Mouse (Mus musculus): ENCODE results near the gene Hsf2bp.

The Hsf2bp gene

DNA sequence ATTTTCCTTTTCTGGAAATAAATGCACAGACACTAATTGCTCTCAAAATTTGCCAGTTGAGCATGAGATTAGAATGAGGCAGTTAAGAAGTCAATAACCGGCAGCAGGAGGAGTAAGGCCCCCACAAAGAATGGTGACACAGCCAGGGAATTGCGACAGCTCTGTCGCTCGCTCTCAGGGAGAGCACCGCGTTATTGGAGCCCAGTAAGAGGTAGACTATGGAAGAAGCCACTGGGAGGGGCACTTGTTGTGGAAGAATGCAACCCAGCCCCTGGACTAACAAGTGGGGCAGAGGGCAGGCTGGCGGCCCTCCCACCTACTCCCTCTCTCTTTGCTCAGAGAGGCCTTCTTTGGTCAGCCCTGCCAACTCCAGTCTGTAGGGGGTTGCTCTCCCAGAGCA is 4.5 kb downstream of the Hsf2bp start:
- no peak for DNase-seq (ENCODE audit: low read depth, low spot score)

- DNase-seq (ENCODE audit: low read depth, low spot score) = no peak
These were observed 7.8 kb downstream of the Hsf2bp start for GRCm38 (mm10) chr17:32028301-32028700.

GRCm38 (mm10) chr17:32027666-32028065 is 8.5 kb downstream of the Hsf2bp start:
- peak; percentile 35 for DNase-seq (ENCODE audit: low read depth, low spot score)

GRCm38 (mm10) chr17:32025386-32025785 is 10.8 kb downstream of the Hsf2bp start:
- peak; percentile 65 for DNase-seq (ENCODE audit: low read depth, low spot score)

- DNase-seq (ENCODE audit: low read depth, low spot score) = peak; percentile 33
These were observed 11.5 kb downstream of the Hsf2bp start for GRCm38 (mm10) chr17:32024671-32025073.

- peak; percentile 52 for DNase-seq (ENCODE audit: low read depth, low spot score)
These were observed 13.1 kb downstream of the Hsf2bp start for GRCm38 (mm10) chr17:32023088-32023487.

DNA sequence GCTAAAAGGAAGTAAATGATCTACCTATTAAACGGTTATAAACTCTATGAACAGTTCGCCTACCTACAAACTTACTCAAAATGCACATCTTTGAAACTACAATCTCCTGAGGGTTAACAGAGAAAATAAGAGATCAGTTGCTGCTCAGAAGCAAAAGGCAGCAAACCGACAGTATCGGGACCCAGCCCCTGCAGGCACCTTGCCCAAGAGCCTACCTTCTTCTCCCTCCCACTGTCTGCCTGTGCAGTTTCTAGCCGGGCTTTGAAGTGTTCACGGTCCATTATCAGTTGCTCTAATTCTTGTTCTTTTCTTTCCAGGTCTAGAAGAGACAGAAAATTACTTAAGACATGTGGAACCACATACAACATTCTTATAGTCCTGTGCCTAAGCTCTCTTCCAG is 13.6 kb downstream of the Hsf2bp start:
- DNase-seq (ENCODE audit: low read depth, low spot score) = no peak

- DNase-seq (ENCODE audit: low read depth, low spot score) = no peak
These were observed 14.2 kb downstream of the Hsf2bp start for GRCm38 (mm10) chr17:32021981-32022380.

GRCm38 (mm10) chr17:32018127-32018894 is 17.8 kb downstream of the Hsf2bp start:
- DNase-seq (ENCODE audit: low read depth, low spot score) = peak; percentile 85

DNA sequence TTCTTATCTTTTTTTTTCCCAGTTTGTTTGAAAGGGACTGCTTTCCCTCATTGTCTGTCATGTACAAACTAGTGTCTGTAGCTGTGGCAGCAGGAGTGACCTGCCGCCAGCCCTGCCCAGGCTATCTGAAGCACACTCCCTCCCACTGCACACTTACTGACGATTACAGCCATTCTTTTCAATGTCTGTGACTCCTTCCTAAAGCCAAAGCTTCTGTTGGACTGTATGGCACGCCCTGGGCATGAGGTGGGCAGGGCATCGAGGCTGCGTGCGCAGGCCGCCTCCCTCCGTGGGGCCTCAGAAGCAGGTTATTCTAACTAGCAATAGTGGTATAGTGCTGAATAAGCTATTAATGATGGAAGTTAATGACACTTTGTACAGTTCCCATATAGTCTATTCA is 19.7 kb downstream of the Hsf2bp start:
- DNase-seq (ENCODE audit: low read depth, low spot score) = no peak

DNA sequence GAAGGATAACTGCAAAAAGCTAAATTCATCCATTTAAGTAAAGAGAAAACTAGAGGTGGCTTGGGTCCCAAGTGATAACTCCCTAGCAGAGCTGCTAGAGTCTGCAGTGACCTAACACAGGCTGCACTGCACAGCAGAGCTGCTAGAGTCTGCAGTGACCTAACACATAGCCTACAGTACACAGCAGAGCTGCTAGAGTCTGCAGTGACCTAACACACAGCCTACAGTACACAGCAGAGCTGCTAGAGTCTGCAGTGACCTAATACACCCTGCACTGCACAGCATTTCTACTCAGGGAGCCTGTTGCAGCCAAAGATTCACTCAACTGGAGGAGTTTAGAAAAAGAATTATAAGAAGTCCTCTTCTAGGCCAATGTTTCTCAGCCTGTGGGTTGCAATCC is 22.5 kb downstream of the Hsf2bp start:
- DNase-seq (ENCODE audit: low read depth, low spot score) = no peak

DNA sequence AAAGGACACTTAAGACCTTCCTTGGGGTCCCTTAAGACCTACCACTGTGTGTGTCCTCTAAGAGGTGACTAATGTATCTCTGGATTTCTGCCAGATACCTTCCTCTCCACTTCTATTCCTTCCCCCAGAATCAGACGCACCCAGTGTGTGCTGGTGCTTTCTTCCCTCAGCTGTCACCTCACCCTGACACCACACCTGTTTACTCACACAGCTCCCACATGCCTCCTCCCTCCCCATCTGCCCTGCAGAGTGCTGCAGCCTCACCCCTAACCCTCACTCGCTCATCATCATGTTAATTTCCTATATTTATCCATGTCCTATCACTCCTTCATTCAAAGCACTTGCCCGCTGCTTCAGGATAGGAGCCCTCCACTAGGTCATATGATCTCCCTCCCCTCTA is 23.9 kb downstream of the Hsf2bp start:
- DNase-seq (ENCODE audit: low read depth, low spot score) = no peak

GRCm38 (mm10) chr17:32011694-32012093 is 24.5 kb downstream of the Hsf2bp start:
- no peak for DNase-seq (ENCODE audit: low read depth, low spot score)

- DNase-seq (ENCODE audit: low read depth, low spot score) = peak; percentile 36
These were observed 29.3 kb downstream of the Hsf2bp start for GRCm38 (mm10) chr17:32006800-32007199.

GRCm38 (mm10) chr17:32003251-32003650 is 32.9 kb downstream of the Hsf2bp start:
- DNase-seq (ENCODE audit: low read depth, low spot score) = no peak

GRCm38 (mm10) chr17:31998351-31998750 is 37.8 kb downstream of the Hsf2bp start:
- DNase-seq (ENCODE audit: low read depth, low spot score) = no peak

- DNase-seq (ENCODE audit: low read depth, low spot score) = no peak
These were observed 39.8 kb downstream of the Hsf2bp start for GRCm38 (mm10) chr17:31996331-31996730.

- no peak for DNase-seq (ENCODE audit: low read depth, low spot score)
These were observed 40.4 kb downstream of the Hsf2bp start for GRCm38 (mm10) chr17:31995784-31996183.

DNA sequence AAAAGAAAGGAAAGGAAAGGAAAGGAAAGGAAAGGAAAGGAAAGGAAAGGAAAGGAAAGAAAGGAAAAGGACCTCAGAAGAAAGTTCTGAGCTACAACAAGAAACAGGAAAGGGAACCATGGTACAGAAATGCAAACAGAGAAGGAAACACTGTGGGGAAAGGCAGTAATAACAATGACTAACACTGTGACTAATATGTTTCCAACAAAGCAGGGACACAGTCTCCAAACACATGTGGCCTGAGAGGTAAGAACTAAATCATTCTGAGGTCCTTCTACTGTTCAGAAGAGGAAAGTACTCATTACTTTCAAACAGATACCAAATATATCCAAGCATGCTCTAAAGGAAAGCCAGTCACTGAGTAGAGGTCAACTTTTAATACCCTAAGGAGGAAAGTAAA is 42.0 kb downstream of the Hsf2bp start:
- DNase-seq (ENCODE audit: low read depth, low spot score) = no peak

GRCm38 (mm10) chr17:31993354-31993753 is 42.8 kb downstream of the Hsf2bp start:
- DNase-seq (ENCODE audit: low read depth, low spot score) = no peak

DNA sequence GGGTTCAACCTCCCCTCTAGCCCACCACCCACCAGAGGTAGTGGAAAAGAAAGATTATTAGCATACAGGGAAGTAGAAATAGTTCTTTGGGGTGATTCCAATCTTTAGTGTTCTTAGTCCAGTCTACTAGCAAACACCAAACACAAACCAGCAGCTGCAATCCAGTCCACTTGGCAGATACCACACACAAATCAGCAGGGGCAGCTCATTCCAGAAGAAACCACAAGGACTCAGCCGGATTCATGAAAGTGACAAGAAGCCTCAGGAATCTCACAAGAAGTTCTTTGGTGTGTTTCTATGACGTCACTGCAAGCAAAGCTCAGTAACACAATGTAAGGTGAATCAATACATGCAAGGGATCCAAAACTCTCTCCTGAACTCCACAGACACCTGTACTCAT is 44.1 kb downstream of the Hsf2bp start:
- DNase-seq (ENCODE audit: low read depth, low spot score) = no peak

DNA sequence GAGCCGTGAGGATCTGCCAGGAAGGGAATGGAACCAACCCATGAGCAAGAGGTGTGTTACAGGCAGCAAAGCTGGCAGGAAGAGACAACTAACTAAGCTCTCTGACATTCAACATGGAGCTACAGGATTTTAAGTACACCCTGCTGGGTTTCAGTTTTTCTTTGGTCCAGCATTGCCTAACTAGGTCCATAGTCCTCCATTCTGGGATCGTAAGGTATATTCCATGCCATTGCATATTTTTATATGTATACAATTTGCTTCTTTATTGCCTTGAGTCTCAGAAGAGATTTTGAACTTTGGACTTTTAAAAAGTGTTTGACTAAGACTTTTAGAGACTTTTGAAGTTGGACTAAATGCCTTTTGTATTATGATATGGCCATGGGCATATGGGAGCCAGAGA is 47.1 kb downstream of the Hsf2bp start:
- DNase-seq (ENCODE audit: low read depth, low spot score) = no peak

GRCm38 (mm10) chr17:31986915-31987314 is 49.2 kb downstream of the Hsf2bp start:
- no peak for DNase-seq (ENCODE audit: low read depth, low spot score)

DNA sequence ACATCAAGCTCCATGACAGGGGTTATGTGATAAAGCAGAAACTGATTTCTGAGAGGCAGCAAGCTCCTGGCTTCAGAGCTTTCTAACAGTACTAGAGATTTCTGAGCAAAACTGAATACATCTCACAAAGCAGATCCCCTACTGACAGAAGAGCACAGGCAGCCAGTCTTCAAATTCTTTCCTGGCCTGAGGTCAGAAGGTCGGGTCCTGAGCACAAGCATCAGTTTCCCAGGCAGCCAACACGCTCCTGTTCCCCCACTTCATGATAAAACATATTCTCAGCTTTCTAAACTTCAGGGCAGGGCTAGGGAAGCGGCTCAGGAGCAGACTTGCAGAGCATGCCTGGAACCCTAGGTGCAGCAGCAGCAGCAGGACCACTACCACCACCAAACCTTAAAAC is 52.7 kb downstream of the Hsf2bp start:
- no peak for DNase-seq (ENCODE audit: low read depth, low spot score)

Measured in skeletal muscle tissue, adult 2 months (tissue).